Mouse (Mus musculus): Measurements from ENCODE around the gene Ptpn3.
A peak's percentile ranks its signal among the peaks of the same experiment; 100 is the strongest.

The Ptpn3 gene

DNA sequence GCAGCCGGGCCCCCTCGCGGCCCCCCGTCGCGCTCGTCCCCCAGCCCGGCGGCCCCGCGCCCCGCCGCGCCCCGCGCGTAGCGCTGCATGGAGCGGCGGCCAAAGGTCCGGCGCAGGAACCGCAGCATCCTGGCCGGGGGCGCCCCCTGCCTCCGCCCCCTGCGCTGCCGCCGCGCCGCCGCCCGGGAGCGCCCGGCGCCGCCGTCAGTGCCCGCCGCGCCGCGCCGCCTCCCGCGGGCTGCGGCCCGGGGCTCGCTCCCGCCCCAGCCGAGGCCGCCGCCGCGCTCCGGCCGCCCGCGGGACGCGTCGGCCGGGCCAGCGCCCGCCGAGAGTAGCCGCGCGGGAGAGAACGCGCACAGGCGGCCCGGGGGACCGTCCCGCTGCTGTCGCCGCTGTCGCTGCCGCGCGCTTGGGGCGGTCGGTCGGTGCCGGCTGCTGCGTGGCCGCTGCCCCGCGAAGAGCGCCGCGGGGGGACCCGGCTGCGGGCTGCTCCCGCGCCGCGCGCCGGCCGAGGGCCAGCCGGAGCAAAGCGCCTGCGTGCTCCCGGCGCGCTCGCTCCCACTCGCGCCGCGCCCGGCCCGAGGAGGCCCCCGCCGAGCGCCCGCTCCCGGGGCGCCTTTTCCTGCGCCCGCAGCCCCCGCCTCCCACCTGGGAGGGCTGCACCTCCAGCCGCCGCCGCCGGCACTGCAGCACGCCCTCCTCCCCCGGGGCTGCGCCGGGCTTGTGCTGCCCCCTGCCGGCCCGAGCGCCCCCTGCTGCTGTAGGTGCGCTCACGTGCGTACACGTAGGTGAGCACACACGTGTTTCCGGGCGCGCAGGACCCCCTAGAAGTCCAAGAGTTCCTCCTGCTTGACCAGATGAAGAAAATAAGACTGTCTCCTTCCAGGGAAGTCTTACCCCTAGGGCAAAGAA is 158.4 kb downstream of the Ptpn3 start, which contains the start of gene Epb41l4b:
TSS of gene Epb41l4b (minus strand) at position 412 of the 912 bp plus-strand sequence.
- Histone ChIP-seq H3K27me3 (ENCODE audit: insufficient read depth, low read length) (peaks cover 69% of the 10 kb centered on the region), H3K36me3 (ENCODE audit: insufficient read depth, low read length) (no peaks in the 10 kb centered on the region), H3K4me3 (replicated peaks; ENCODE audit: low read length) (peak within 1 kb of the TSS; percentile 82), H3K9me3 (ENCODE audit: low read length) (no peaks in the 10 kb centered on the region), H3K4me1 (replicated peaks; ENCODE audit: low read depth, low read length) (peaks cover 33% of the 10 kb centered on the region)
- TF ChIP-seq POU5F1 (IDR thresholded peaks at IDR 0.05; ENCODE audit: borderline replicate concordance, low read length) (no peak), NANOG (IDR thresholded peaks at IDR 0.05; ENCODE audit: borderline replicate concordance, low read length) (no peak), CTCF (conservative IDR thresholded peaks at IDR 0.05; ENCODE audit: low read length) (peak; percentile 20; the same call in 1 of the 2 replicates)

DNA sequence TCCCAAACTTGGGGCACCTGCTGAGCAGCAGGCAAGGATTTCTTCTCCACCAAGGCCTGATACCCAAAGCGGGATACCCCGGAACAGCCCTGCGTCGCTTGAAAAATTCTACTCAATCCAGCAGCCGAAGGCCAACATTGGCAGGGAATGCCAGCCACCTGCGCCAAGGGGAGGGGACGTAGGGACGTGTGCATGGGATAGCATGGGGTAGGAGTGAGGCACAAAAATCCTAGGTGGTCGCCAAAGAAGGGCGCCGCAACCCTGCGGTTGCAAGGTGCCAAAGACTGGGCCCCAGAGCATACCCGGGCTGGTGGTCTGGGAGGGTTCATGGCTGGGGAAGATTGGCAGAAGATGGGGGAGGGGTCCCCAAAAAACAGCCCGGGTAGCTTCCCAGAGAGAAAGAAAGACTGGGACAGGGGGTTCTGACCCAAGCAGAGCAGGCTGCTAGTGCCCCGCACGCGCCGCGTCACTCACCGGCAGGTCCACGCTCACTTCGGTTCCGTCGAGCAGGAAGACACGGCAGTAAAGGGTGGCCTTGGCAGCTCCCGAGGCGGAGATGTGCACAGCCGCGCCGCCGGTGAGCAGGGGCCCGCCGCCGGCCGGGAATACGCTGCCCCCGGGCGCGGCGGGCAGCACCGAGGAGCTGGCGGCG is 159.1 kb downstream of the Ptpn3 start:
- no peak for TF ChIP-seq NANOG (IDR thresholded peaks at IDR 0.05; ENCODE audit: borderline replicate concordance, low read length)
- TF ChIP-seq POU5F1 (IDR thresholded peaks at IDR 0.05; ENCODE audit: borderline replicate concordance, low read length) = no peak
- no peak for TF ChIP-seq CTCF (conservative IDR thresholded peaks at IDR 0.05; ENCODE audit: low read length)
- Histone ChIP-seq H3K4me3 (replicated peaks; ENCODE audit: low read length) (peak overlapping the region; percentile 82), H3K9me3 (ENCODE audit: low read length) (no peaks in the 10 kb centered on the region), H3K4me1 (replicated peaks; ENCODE audit: low read depth, low read length) (peaks cover 36% of the 10 kb centered on the region), H3K27me3 (ENCODE audit: insufficient read depth, low read length) (peaks cover 68% of the 10 kb centered on the region), H3K36me3 (ENCODE audit: insufficient read depth, low read length) (no peaks in the 10 kb centered on the region)

DNA sequence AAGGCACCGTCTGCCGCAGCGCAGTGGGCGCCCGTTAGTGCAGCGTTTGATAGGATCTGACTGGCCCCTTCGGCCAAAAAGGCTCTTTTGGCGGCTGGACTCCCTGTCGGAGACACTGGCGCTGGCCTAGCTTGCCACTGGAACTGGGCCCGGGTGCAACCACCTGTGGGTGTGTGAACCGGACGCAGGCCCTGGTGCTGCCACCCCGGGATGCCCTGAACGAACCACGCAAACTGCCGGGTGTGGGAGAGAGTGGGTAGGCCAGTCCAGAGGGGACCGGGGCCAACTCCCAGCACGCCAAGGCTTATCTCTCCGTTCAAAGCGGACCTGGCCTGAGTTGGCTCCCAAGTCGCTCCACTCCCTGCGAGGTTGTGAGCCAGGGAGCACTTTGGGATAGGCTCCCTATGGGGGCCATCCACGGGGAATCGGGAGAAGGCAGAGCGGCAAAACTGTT is 159.7 kb downstream of the Ptpn3 start:
- TF ChIP-seq POU5F1 (IDR thresholded peaks at IDR 0.05; ENCODE audit: borderline replicate concordance, low read length) (no peak), NANOG (IDR thresholded peaks at IDR 0.05; ENCODE audit: borderline replicate concordance, low read length) (no peak), CTCF (conservative IDR thresholded peaks at IDR 0.05; ENCODE audit: low read length) (no peak)
- Histone ChIP-seq H3K4me3 (replicated peaks; ENCODE audit: low read length) (peak overlapping the region; percentile 82), H3K27me3 (ENCODE audit: insufficient read depth, low read length) (peaks cover 70% of the 10 kb centered on the region), H3K9me3 (ENCODE audit: low read length) (peaks cover 1% of the 10 kb centered on the region), H3K4me1 (replicated peaks; ENCODE audit: low read depth, low read length) (peaks cover 36% of the 10 kb centered on the region), H3K36me3 (ENCODE audit: insufficient read depth, low read length) (no peaks in the 10 kb centered on the region)

DNA sequence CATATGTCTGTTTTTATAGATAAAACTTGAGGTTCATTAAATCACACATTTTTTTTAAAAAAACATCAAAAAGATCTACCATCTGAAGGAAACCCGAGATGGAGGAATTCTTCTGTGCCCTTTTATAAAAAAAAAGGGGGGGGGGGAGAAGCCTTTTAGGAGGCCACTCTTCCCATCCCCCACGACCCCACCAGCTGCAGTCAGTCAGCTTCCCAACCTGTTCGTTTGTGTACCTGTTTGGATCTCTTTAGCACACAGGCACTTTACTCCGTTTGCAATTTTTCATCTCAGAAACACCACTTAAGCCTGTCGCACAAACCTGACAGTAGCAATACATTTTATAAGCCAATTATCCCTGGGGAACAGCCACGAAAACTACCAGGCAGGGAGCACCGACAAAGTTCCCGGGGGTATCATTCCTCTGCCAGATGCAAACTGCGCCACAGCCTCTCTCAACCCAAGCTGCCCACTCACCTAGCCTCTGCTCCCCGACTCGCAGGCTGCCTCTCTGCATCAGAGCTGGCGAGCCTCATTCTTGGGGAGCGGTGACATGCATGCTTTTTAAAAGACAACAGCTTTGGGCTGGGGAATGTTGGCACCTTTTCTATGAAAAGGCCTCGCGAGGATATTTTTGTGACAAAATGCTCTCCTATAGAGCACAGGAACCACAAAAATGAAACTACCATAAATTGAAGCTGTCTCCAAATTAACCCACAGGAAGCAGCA is 160.5 kb downstream of the Ptpn3 start:
- Histone ChIP-seq H3K36me3 (ENCODE audit: insufficient read depth, low read length) (no peaks in the 10 kb centered on the region), H3K27me3 (ENCODE audit: insufficient read depth, low read length) (peaks cover 66% of the 10 kb centered on the region), H3K4me3 (replicated peaks; ENCODE audit: low read length) (peak overlapping the region; percentile 82; the same call in 1 of the 2 replicates), H3K4me1 (replicated peaks; ENCODE audit: low read depth, low read length) (peaks cover 36% of the 10 kb centered on the region), H3K9me3 (ENCODE audit: low read length) (peaks cover 9% of the 10 kb centered on the region)
- no peak for TF ChIP-seq POU5F1 (IDR thresholded peaks at IDR 0.05; ENCODE audit: borderline replicate concordance, low read length)
- TF ChIP-seq NANOG (IDR thresholded peaks at IDR 0.05; ENCODE audit: borderline replicate concordance, low read length) = no peak

Measured in E14TG2a.4 (cell line).